Mouse (Mus musculus): Measurements from ENCODE around the gene Slco3a1. TPM values are rescaled to one million over a fixed set of nuclear protein-coding genes. Genes with fewer than 3 reads are reported as not detected.
A peak's percentile ranks its signal among the peaks of the same experiment; 100 is the strongest.

Gene Slco3a1
- polyA plus RNA-seq, 1 experiment from 2014 or later, result 42.8 TPM

GRCm38 (mm10) chr7:74266511-74267168 lies 287.9 kb downstream of the Slco3a1 start:
- no peaks in the 10 kb centered on the region for H3K36me3 ChIP-seq (ENCODE audit: insufficient read depth, low read length)
- H3K4me3 ChIP-seq (ENCODE audit: low read depth, low read length), result no peak overlapping the region
- ATAC-seq (no peak), DNase-seq (ENCODE audit: low spot score) (no peak)
- no peaks in the 10 kb centered on the region for H3K4me1 ChIP-seq (ENCODE audit: insufficient read depth, low read depth, low read length)
- H3K4me2 ChIP-seq (replicated peaks; ENCODE audit: low read depth, low read length), result no peak overlapping the region
- 60% methylated on average over 2 of the region's 2 CpGs for WGBS
- H3K27me3 ChIP-seq (replicated peaks; ENCODE audit: insufficient read depth, low read length), result no peaks in the 10 kb centered on the region
- TF ChIP-seq EP300 (IDR thresholded peaks at IDR 0.05), result no peak
- no peak for TF ChIP-seq CTCF (IDR thresholded peaks at IDR 0.05)
- no peak overlapping the region for H3K27ac ChIP-seq (ENCODE audit: low read length)
- H3K9me3 ChIP-seq (ENCODE audit: low read length), result no peaks in the 10 kb centered on the region
- H3K9ac ChIP-seq (replicated peaks; ENCODE audit: low read depth), result no peak overlapping the region

GRCm38 (mm10) chr7:74256291-74256690 lies 298.3 kb downstream of the Slco3a1 start:
- Histone ChIP-seq H3K4me3 (ENCODE audit: low read depth, low read length) (no peak overlapping the region), H3K4me2 (replicated peaks; ENCODE audit: low read depth, low read length) (no peak overlapping the region), H3K9ac (replicated peaks; ENCODE audit: low read depth) (no peak overlapping the region), H3K36me3 (ENCODE audit: insufficient read depth, low read length) (no peaks in the 10 kb centered on the region), H3K27ac (ENCODE audit: low read length) (no peak overlapping the region), H3K9me3 (ENCODE audit: low read length) (no peaks in the 10 kb centered on the region), H3K4me1 (ENCODE audit: insufficient read depth, low read depth, low read length) (no peaks in the 10 kb centered on the region), H3K27me3 (replicated peaks; ENCODE audit: insufficient read depth, low read length) (no peaks in the 10 kb centered on the region)
- TF ChIP-seq EP300 (IDR thresholded peaks at IDR 0.05) (no peak), CTCF (IDR thresholded peaks at IDR 0.05) (no peak)
- DNase-seq (ENCODE audit: low spot score) (no peak), ATAC-seq (no peak)
- WGBS, result 69% methylated on average over 3 of the region's 3 CpGs

- Histone ChIP-seq H3K9ac (replicated peaks; ENCODE audit: low read depth) (no peak overlapping the region), H3K4me2 (replicated peaks; ENCODE audit: low read depth, low read length) (no peak overlapping the region), H3K4me1 (ENCODE audit: insufficient read depth, low read depth, low read length) (no peaks in the 10 kb centered on the region), H3K9me3 (ENCODE audit: low read length) (no peaks in the 10 kb centered on the region), H3K27ac (ENCODE audit: low read length) (no peak overlapping the region), H3K4me3 (ENCODE audit: low read depth, low read length) (no peak overlapping the region), H3K36me3 (ENCODE audit: insufficient read depth, low read length) (no peaks in the 10 kb centered on the region), H3K27me3 (replicated peaks; ENCODE audit: insufficient read depth, low read length) (no peaks in the 10 kb centered on the region)
- TF ChIP-seq CTCF (IDR thresholded peaks at IDR 0.05) (no peak), EP300 (IDR thresholded peaks at IDR 0.05) (no peak)
- 64% methylated on average over 2 of the region's 2 CpGs for WGBS
- peak; percentile 25 for DNase-seq (ENCODE audit: low spot score)
- ATAC-seq, result peak; percentile 57
These were observed 302.5 kb downstream of the Slco3a1 start for GRCm38 (mm10) chr7:74252066-74252465.

- WGBS, result 76% methylated on average over 3 of the region's 3 CpGs
- no peak overlapping the region for H3K27ac ChIP-seq (ENCODE audit: low read length)
- no peak overlapping the region for H3K4me2 ChIP-seq (replicated peaks; ENCODE audit: low read depth, low read length)
- ATAC-seq, result no peak
- no peak overlapping the region for H3K9ac ChIP-seq (replicated peaks; ENCODE audit: low read depth)
- H3K4me3 ChIP-seq (ENCODE audit: low read depth, low read length), result no peak overlapping the region
- no peak for TF ChIP-seq CTCF (IDR thresholded peaks at IDR 0.05)
- TF ChIP-seq EP300 (IDR thresholded peaks at IDR 0.05), result no peak
- H3K4me1 ChIP-seq (ENCODE audit: insufficient read depth, low read depth, low read length), result no peaks in the 10 kb centered on the region
- DNase-seq (ENCODE audit: low spot score), result no peak
- no peaks in the 10 kb centered on the region for H3K36me3 ChIP-seq (ENCODE audit: insufficient read depth, low read length)
- H3K27me3 ChIP-seq (replicated peaks; ENCODE audit: insufficient read depth, low read length), result no peaks in the 10 kb centered on the region
- no peaks in the 10 kb centered on the region for H3K9me3 ChIP-seq (ENCODE audit: low read length)
These were observed 313.3 kb downstream of the Slco3a1 start for GRCm38 (mm10) chr7:74241236-74241635.

GRCm38 (mm10) chr7:74240459-74241172 lies 314.0 kb downstream of the Slco3a1 start:
- WGBS, result 58% methylated on average over 4 of the region's 4 CpGs
- Histone ChIP-seq H3K9ac (replicated peaks; ENCODE audit: low read depth) (no peak overlapping the region), H3K4me1 (ENCODE audit: insufficient read depth, low read depth, low read length) (no peaks in the 10 kb centered on the region), H3K4me2 (replicated peaks; ENCODE audit: low read depth, low read length) (no peak overlapping the region), H3K4me3 (ENCODE audit: low read depth, low read length) (no peak overlapping the region), H3K36me3 (ENCODE audit: insufficient read depth, low read length) (no peaks in the 10 kb centered on the region), H3K27me3 (replicated peaks; ENCODE audit: insufficient read depth, low read length) (no peaks in the 10 kb centered on the region), H3K9me3 (ENCODE audit: low read length) (no peaks in the 10 kb centered on the region), H3K27ac (ENCODE audit: low read length) (no peak overlapping the region)
- no peak for ATAC-seq
- TF ChIP-seq EP300 (IDR thresholded peaks at IDR 0.05), result no peak
- no peak for TF ChIP-seq CTCF (IDR thresholded peaks at IDR 0.05)
- no peak for DNase-seq (ENCODE audit: low spot score)

Small RNA genes within 50 kb of the gene (microRNA-seq; reads per million reads assigned to microRNA genes)
- gene Gm27459, result not detected

Measured in lung, postnatal 0 days (tissue).